Mouse (Mus musculus) ES-Bruce4 (cell line): ENCODE measurements around the gene Fam163a.
"Not testable (repeated sequence)": the region's sequence is repeated elsewhere in the genome, so short reads cannot be mapped to it uniquely, and the experiment has no call there.

ENCODE experiments used
- CTCF ChIP-seq: IDR thresholded peaks from one replicate; pipeline ENCODE4 v1.8.1; 2011; ENCODE audit warnings: low read depth, low read length
- EP300 ChIP-seq: IDR thresholded peaks from 2 replicates; pipeline ENCODE4 v1.6.1; 2011; ENCODE audit warnings: low read depth, low read length; ENCODE audit not compliant: insufficient read depth

GRCm38 (mm10) chr1:156039989-156040388 is 164.8 kb downstream of the Fam163a start:
- peak; percentile 18 for TF ChIP-seq CTCF
- TF ChIP-seq EP300: not testable (repeated sequence)
